Mouse (Mus musculus): ENCODE measurements around the gene Slit1. TPM values are rescaled to one million over a fixed set of nuclear protein-coding genes. Genes with fewer than 3 reads are reported as not detected.

The Slit1 gene
- polyA plus RNA-seq, 1 experiment from 2014 or later, result 0.35 TPM

- no peaks in the 10 kb centered on the region for H3K9me3 ChIP-seq (ENCODE audit: control insufficient read depth)
- no peak overlapping the region for H3K4me2 ChIP-seq (replicated peaks; ENCODE audit: low read depth)
- no peak for ATAC-seq
- H3K27me3 ChIP-seq (replicated peaks; ENCODE audit: control insufficient read depth, insufficient read depth, low read length), result no peaks in the 10 kb centered on the region
- H3K4me1 ChIP-seq (replicated peaks; ENCODE audit: control insufficient read depth, insufficient read depth, low read length), result no peaks in the 10 kb centered on the region
- no peaks in the 10 kb centered on the region for H3K36me3 ChIP-seq (ENCODE audit: control insufficient read depth, insufficient read depth)
- H3K27ac ChIP-seq (ENCODE audit: low read depth, low read length), result no peak overlapping the region
- TF ChIP-seq CTCF (IDR thresholded peaks at IDR 0.05; ENCODE audit: low read depth), result no peak
- no peak overlapping the region for H3K4me3 ChIP-seq (ENCODE audit: low read depth, low read length)
- H3K9ac ChIP-seq (ENCODE audit: low read depth, low read length), result no peak overlapping the region
- WGBS, result 84% methylated on average over 11 of the region's 11 CpGs
Observed at GRCm38 (mm10) chr19:41628970-41629369, 114.5 kb downstream of the Slit1 start.

- Histone ChIP-seq H3K27ac (ENCODE audit: low read depth, low read length) (no peak overlapping the region), H3K4me3 (ENCODE audit: low read depth, low read length) (no peak overlapping the region), H3K36me3 (ENCODE audit: control insufficient read depth, insufficient read depth) (no peaks in the 10 kb centered on the region), H3K9ac (ENCODE audit: low read depth, low read length) (no peak overlapping the region), H3K4me1 (replicated peaks; ENCODE audit: control insufficient read depth, insufficient read depth, low read length) (no peaks in the 10 kb centered on the region), H3K4me2 (replicated peaks; ENCODE audit: low read depth) (no peak overlapping the region), H3K9me3 (ENCODE audit: control insufficient read depth) (no peaks in the 10 kb centered on the region), H3K27me3 (replicated peaks; ENCODE audit: control insufficient read depth, insufficient read depth, low read length) (no peaks in the 10 kb centered on the region)
- no peak for ATAC-seq
- TF ChIP-seq CTCF (IDR thresholded peaks at IDR 0.05; ENCODE audit: low read depth), result no peak
- 79% methylated on average over 14 of the region's 14 CpGs for WGBS
Observed at GRCm38 (mm10) chr19:41620366-41621092, 122.9 kb downstream of the Slit1 start.

- Histone ChIP-seq H3K4me1 (replicated peaks; ENCODE audit: control insufficient read depth, insufficient read depth, low read length) (no peaks in the 10 kb centered on the region), H3K27ac (ENCODE audit: low read depth, low read length) (no peak overlapping the region), H3K36me3 (ENCODE audit: control insufficient read depth, insufficient read depth) (no peaks in the 10 kb centered on the region), H3K9ac (ENCODE audit: low read depth, low read length) (no peak overlapping the region), H3K9me3 (ENCODE audit: control insufficient read depth) (no peaks in the 10 kb centered on the region), H3K4me2 (replicated peaks; ENCODE audit: low read depth) (no peak overlapping the region), H3K27me3 (replicated peaks; ENCODE audit: control insufficient read depth, insufficient read depth, low read length) (no peaks in the 10 kb centered on the region), H3K4me3 (ENCODE audit: low read depth, low read length) (no peak overlapping the region)
- no peak for TF ChIP-seq CTCF (IDR thresholded peaks at IDR 0.05; ENCODE audit: low read depth)
- WGBS, result 50% methylated on average over 19 of the region's 19 CpGs
- no peak for ATAC-seq
Observed at GRCm38 (mm10) chr19:41618771-41619385, 124.6 kb downstream of the Slit1 start.

GRCm38 (mm10) chr19:41618153-41618657, 125.3 kb downstream of the Slit1 start:
- no peak for TF ChIP-seq CTCF (IDR thresholded peaks at IDR 0.05; ENCODE audit: low read depth)
- no peak for ATAC-seq
- Histone ChIP-seq H3K4me1 (replicated peaks; ENCODE audit: control insufficient read depth, insufficient read depth, low read length) (no peaks in the 10 kb centered on the region), H3K9ac (ENCODE audit: low read depth, low read length) (no peak overlapping the region), H3K4me2 (replicated peaks; ENCODE audit: low read depth) (no peak overlapping the region), H3K36me3 (ENCODE audit: control insufficient read depth, insufficient read depth) (no peaks in the 10 kb centered on the region), H3K27ac (ENCODE audit: low read depth, low read length) (no peak overlapping the region), H3K4me3 (ENCODE audit: low read depth, low read length) (no peak overlapping the region), H3K9me3 (ENCODE audit: control insufficient read depth) (no peaks in the 10 kb centered on the region), H3K27me3 (replicated peaks; ENCODE audit: control insufficient read depth, insufficient read depth, low read length) (no peaks in the 10 kb centered on the region)
- WGBS, result 60% methylated on average over 6 of the region's 6 CpGs

DNA sequence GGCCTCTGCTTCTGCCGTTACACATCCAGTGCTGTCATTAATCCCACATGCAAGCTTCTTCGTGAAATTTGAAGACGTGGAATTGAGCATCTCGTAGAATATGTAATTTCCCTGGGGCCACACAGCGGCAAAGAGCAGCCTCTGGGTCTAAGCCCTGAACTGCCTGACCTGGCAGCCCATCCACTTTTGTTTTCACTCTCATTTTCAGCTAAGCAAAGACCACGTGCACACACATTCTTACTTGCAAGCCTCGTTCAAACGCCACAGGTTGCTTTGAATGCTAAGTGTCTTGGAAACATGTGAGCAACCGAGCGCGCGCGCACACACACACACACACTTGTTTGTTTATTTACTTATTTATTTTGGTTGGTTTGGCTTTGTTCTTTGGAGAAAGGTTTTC, 126.4 kb downstream of the Slit1 start:
- Histone ChIP-seq H3K4me3 (ENCODE audit: low read depth, low read length) (no peak overlapping the region), H3K9me3 (ENCODE audit: control insufficient read depth) (no peaks in the 10 kb centered on the region), H3K4me1 (replicated peaks; ENCODE audit: control insufficient read depth, insufficient read depth, low read length) (no peaks in the 10 kb centered on the region), H3K9ac (ENCODE audit: low read depth, low read length) (no peak overlapping the region), H3K27me3 (replicated peaks; ENCODE audit: control insufficient read depth, insufficient read depth, low read length) (no peaks in the 10 kb centered on the region), H3K4me2 (replicated peaks; ENCODE audit: low read depth) (no peak overlapping the region), H3K27ac (ENCODE audit: low read depth, low read length) (no peak overlapping the region), H3K36me3 (ENCODE audit: control insufficient read depth, insufficient read depth) (no peaks in the 10 kb centered on the region)
- TF ChIP-seq CTCF (IDR thresholded peaks at IDR 0.05; ENCODE audit: low read depth), result no peak
- no peak for ATAC-seq
- WGBS, result 90% methylated on average over 13 of the region's 13 CpGs

- H3K4me2 ChIP-seq (replicated peaks; ENCODE audit: low read depth), result no peak overlapping the region
- no peaks in the 10 kb centered on the region for H3K36me3 ChIP-seq (ENCODE audit: control insufficient read depth, insufficient read depth)
- H3K27me3 ChIP-seq (replicated peaks; ENCODE audit: control insufficient read depth, insufficient read depth, low read length), result no peaks in the 10 kb centered on the region
- no peak overlapping the region for H3K4me3 ChIP-seq (ENCODE audit: low read depth, low read length)
- no peaks in the 10 kb centered on the region for H3K9me3 ChIP-seq (ENCODE audit: control insufficient read depth)
- ATAC-seq, result no peak
- no peak overlapping the region for H3K9ac ChIP-seq (ENCODE audit: low read depth, low read length)
- 91% methylated on average over 6 of the region's 6 CpGs for WGBS
- no peak overlapping the region for H3K27ac ChIP-seq (ENCODE audit: low read depth, low read length)
- no peaks in the 10 kb centered on the region for H3K4me1 ChIP-seq (replicated peaks; ENCODE audit: control insufficient read depth, insufficient read depth, low read length)
- no peak for TF ChIP-seq CTCF (IDR thresholded peaks at IDR 0.05; ENCODE audit: low read depth)
Observed at GRCm38 (mm10) chr19:41616274-41616673, 127.2 kb downstream of the Slit1 start.

Data from intestine, postnatal 0 days (tissue).